Mouse (Mus musculus) C2C12 (cell line): Measurements from ENCODE around the gene Mertk.

Experiments used
- CTCF ChIP-seq: IDR thresholded peaks from one replicate; pipeline ENCODE4 v1.5.1; 2011; ENCODE audit not compliant: control insufficient read depth, insufficient read depth, insufficient read length
- MAX ChIP-seq: IDR thresholded peaks from one replicate; pipeline ENCODE4 v1.6.1; 2011; ENCODE audit warnings: mild to moderate bottlenecking, control low read depth

GRCm38 (mm10) chr2:128803441-128803840, 104.7 kb downstream of the Mertk start:
- TF ChIP-seq CTCF (no peak), MAX (no peak)
